Mouse (Mus musculus): ENCODE data around the gene Zcwpw1. TPM values are rescaled to one million over a fixed set of nuclear protein-coding genes. Genes with fewer than 3 reads are reported as not detected.

The Zcwpw1 gene
- polyA plus RNA-seq, 1 experiment from 2014 or later, result 31.8 TPM

DNA sequence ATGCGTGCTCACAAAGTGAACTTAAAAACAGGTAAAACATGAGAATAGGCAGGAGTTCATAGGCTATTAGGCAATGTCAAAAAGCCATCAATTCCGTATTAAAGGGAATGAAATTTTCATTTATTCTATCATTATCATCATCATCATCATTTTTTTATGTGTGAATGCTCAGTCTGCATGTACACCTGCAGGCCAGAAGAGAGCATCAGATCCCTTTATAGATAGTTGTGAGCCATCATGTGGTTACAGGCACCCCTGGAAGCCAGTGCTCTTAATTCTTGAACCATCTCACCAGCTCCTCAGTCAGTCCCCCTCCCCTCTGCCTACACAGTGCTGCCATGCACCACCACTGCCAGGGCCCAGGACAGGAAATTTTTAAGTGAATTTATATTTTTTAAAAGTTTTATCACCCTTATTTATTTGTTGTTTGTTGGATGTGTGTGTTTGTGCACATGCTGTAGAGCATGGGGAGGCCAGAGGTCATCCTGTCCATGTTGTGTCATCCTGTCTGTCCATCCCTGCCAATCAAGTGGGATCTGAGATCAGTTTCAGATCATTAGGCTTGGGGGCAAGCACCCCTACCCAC, 1.4 kb downstream of the Zcwpw1 start:
- no peak overlapping the region for H3K27ac ChIP-seq
- H3K9ac ChIP-seq, result no peak overlapping the region
- no peaks in the 10 kb centered on the region for H3K9me3 ChIP-seq (replicated peaks)
- no peak overlapping the region for H3K4me3 ChIP-seq (replicated peaks)
- H3K4me2 ChIP-seq, result no peak overlapping the region
- H3K27me3 ChIP-seq, result no peaks in the 10 kb centered on the region
- peaks cover 21% of the 10 kb centered on the region for H3K4me1 ChIP-seq
- WGBS, result 97% methylated on average over 2 of the region's 2 CpGs
- H3K36me3 ChIP-seq, result peaks cover 9% of the 10 kb centered on the region
- ATAC-seq (replicated peaks; ENCODE audit: low FRiP score), result no peak

DNA sequence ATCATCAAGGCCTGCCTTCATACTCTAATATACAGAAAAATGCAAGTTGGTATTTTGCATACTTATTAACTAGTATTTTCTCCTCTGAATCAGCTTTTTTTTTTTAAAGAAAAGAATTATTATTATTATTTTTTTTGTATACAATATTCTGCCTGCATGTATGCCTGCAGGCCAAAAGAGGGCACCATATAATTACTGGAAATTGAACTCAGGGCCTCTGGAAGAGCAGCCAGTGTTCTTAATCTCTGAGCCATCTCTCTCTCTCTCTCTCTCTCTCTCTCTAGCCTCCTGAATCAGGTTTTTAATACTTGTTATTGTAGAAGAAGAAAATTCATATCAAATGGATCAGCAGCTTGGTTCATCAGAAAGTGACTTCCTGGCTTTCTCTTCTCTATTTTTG, 4.0 kb downstream of the Zcwpw1 start:
- H3K27ac ChIP-seq, result no peak overlapping the region
- H3K9me3 ChIP-seq (replicated peaks), result no peaks in the 10 kb centered on the region
- H3K4me3 ChIP-seq (replicated peaks), result no peak overlapping the region
- peaks cover 7% of the 10 kb centered on the region for H3K4me1 ChIP-seq
- H3K27me3 ChIP-seq, result no peaks in the 10 kb centered on the region
- ATAC-seq (replicated peaks; ENCODE audit: low FRiP score), result no peak
- H3K36me3 ChIP-seq, result no peaks in the 10 kb centered on the region
- H3K4me2 ChIP-seq, result no peak overlapping the region
- no peak overlapping the region for H3K9ac ChIP-seq

- no peak overlapping the region for H3K4me3 ChIP-seq (replicated peaks)
- no peaks in the 10 kb centered on the region for H3K4me1 ChIP-seq
- H3K27me3 ChIP-seq, result no peaks in the 10 kb centered on the region
- no peaks in the 10 kb centered on the region for H3K9me3 ChIP-seq (replicated peaks)
- no peak for ATAC-seq (replicated peaks; ENCODE audit: low FRiP score)
- H3K4me2 ChIP-seq, result no peak overlapping the region
- 69% methylated on average over 3 of the region's 3 CpGs for WGBS
- H3K36me3 ChIP-seq, result no peaks in the 10 kb centered on the region
- no peak overlapping the region for H3K9ac ChIP-seq
- H3K27ac ChIP-seq, result no peak overlapping the region
Observed at GRCm38 (mm10) chr5:137796606-137797005, 9.0 kb downstream of the Zcwpw1 start.

GRCm38 (mm10) chr5:137800917-137801316, 13.3 kb downstream of the Zcwpw1 start:
- no peak overlapping the region for H3K9ac ChIP-seq
- no peaks in the 10 kb centered on the region for H3K9me3 ChIP-seq (replicated peaks)
- H3K27me3 ChIP-seq, result no peaks in the 10 kb centered on the region
- H3K36me3 ChIP-seq, result no peaks in the 10 kb centered on the region
- 82% methylated on average over 3 of the region's 3 CpGs for WGBS
- no peak overlapping the region for H3K27ac ChIP-seq
- ATAC-seq (replicated peaks; ENCODE audit: low FRiP score), result no peak
- no peak overlapping the region for H3K4me3 ChIP-seq (replicated peaks)
- H3K4me2 ChIP-seq, result no peak overlapping the region
- H3K4me1 ChIP-seq, result no peaks in the 10 kb centered on the region

DNA sequence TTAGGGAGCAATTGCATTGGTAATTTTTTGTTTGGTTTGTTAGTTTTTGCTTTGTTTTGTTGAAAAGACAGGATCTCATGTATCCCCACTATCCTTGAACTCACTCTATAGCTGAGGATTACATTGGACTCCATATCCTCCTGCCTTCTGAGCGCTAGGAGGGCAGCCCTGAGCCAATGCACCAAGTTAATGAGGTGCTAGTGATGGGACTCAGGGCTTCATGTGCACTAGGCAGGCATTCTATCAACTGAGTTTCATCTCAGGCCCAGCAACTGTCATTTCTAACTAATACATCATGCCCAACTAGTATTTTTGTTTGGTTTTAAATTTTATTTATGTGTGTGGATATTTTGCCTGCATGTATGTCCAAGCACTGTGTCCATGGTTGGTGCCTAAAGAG, 18.6 kb downstream of the Zcwpw1 start:
- Histone ChIP-seq H3K9ac (no peak overlapping the region), H3K4me3 (replicated peaks) (no peak overlapping the region), H3K9me3 (replicated peaks) (no peaks in the 10 kb centered on the region), H3K27ac (no peak overlapping the region), H3K4me2 (no peak overlapping the region), H3K4me1 (no peaks in the 10 kb centered on the region), H3K36me3 (no peaks in the 10 kb centered on the region), H3K27me3 (no peaks in the 10 kb centered on the region)
- WGBS, result 82% methylated on average over 1 of the region's 1 CpGs
- ATAC-seq (replicated peaks; ENCODE audit: low FRiP score), result no peak

GRCm38 (mm10) chr5:137808316-137808715, 20.7 kb downstream of the Zcwpw1 start:
- Histone ChIP-seq H3K36me3 (0 out of 2 replicates have a peak, but pooled peaks cover 6% of the 10 kb centered on the region), H3K9me3 (replicated peaks) (no peaks in the 10 kb centered on the region), H3K4me2 (no peak overlapping the region), H3K4me3 (replicated peaks) (no peak overlapping the region), H3K9ac (no peak overlapping the region), H3K27me3 (no peaks in the 10 kb centered on the region), H3K27ac (no peak overlapping the region), H3K4me1 (no peaks in the 10 kb centered on the region)
- no peak for ATAC-seq (replicated peaks; ENCODE audit: low FRiP score)
- WGBS, result 89% methylated on average over 5 of the region's 5 CpGs

GRCm38 (mm10) chr5:137817466-137818222, 30.0 kb downstream of the Zcwpw1 start:
- ATAC-seq (replicated peaks; ENCODE audit: low FRiP score), result no peak
- Histone ChIP-seq H3K27me3 (no peaks in the 10 kb centered on the region), H3K9me3 (replicated peaks) (no peaks in the 10 kb centered on the region)

DNA sequence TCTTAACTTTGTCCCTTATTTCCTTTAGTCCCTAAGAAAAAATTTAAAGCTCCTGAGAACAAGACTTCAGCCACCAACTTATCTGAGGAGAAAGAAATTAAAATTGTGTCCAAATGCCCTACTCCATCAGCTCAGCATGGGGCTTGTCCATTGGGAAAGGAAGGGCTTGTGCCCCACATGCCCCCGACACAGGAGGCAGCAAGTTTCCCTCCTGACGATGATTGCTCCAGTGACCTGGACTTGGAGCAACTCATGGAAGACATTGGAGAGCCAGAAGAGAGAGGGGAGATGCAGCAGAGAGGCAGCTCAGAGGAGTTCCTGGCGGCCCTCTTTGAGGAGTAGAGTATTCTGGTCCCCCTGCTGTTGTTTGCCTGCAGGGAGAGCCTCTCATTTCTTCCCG, 34.5 kb downstream of the Zcwpw1 start:
- 72% methylated on average over 4 of the region's 4 CpGs for WGBS

More at GRCm38 (mm10) chr5:137817466-137818222, 30.0 kb downstream of the Zcwpw1 start:
- no peak overlapping the region for H3K4me3 ChIP-seq (replicated peaks)
- H3K9ac ChIP-seq, result no peak overlapping the region
- H3K4me2 ChIP-seq, result no peak overlapping the region
- no peak overlapping the region for H3K27ac ChIP-seq
- 72% methylated on average over 4 of the region's 4 CpGs for WGBS
- no peaks in the 10 kb centered on the region for H3K36me3 ChIP-seq
- H3K4me1 ChIP-seq, result no peaks in the 10 kb centered on the region

GRCm38 (mm10) chr5:137822602-137823001, 35.0 kb downstream of the Zcwpw1 start:
- Histone ChIP-seq H3K4me2 (no peak overlapping the region), H3K9me3 (replicated peaks) (no peaks in the 10 kb centered on the region), H3K4me3 (replicated peaks) (no peak overlapping the region), H3K27me3 (no peaks in the 10 kb centered on the region), H3K27ac (no peak overlapping the region), H3K4me1 (no peaks in the 10 kb centered on the region), H3K9ac (no peak overlapping the region), H3K36me3 (no peaks in the 10 kb centered on the region)
- 81% methylated on average over 1 of the region's 1 CpGs for WGBS
- ATAC-seq (replicated peaks; ENCODE audit: low FRiP score), result no peak

More for the DNA sequence above, 34.5 kb downstream of the Zcwpw1 start:
- Histone ChIP-seq H3K9me3 (replicated peaks) (no peaks in the 10 kb centered on the region), H3K27me3 (no peaks in the 10 kb centered on the region), H3K27ac (no peak overlapping the region), H3K36me3 (no peaks in the 10 kb centered on the region), H3K9ac (no peak overlapping the region), H3K4me1 (no peaks in the 10 kb centered on the region), H3K4me2 (no peak overlapping the region), H3K4me3 (replicated peaks) (no peak overlapping the region)
- ATAC-seq (replicated peaks; ENCODE audit: low FRiP score), result no peak

DNA sequence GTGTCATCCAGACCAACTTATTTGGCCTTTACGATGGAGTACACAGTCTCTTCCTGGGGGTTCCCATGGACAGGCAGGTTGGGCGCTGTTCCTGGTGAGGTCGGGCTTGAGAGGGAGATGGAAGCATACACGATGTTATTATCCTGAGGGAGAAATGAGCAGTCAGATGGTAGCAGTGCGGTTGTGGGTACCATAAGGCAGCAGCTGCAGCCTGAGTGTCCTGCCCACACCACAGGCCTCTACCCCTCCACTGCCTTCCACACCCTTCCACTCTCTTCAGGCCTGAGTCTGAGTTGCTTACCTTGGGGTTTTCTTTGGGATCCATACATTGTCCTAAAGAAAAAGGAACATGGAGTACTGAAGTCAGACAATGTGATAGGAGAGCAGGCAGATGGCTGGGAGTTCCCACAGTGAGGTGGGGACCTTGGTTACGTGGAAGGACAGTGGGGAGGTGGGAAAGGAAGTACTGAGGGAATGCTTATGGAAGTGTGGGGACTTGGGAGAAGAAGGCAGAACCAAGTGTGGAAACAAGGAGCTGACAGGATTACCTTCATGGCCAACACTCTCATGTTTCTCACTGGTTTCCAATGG, 36.0 kb downstream of the Zcwpw1 start:
- ATAC-seq (replicated peaks; ENCODE audit: low FRiP score), result no peak
- Histone ChIP-seq H3K36me3 (no peaks in the 10 kb centered on the region), H3K27ac (no peak overlapping the region), H3K9me3 (replicated peaks) (no peaks in the 10 kb centered on the region), H3K9ac (no peak overlapping the region), H3K4me1 (no peaks in the 10 kb centered on the region), H3K4me2 (no peak overlapping the region), H3K27me3 (no peaks in the 10 kb centered on the region), H3K4me3 (replicated peaks) (no peak overlapping the region)
- 88% methylated on average over 6 of the region's 6 CpGs for WGBS

DNA sequence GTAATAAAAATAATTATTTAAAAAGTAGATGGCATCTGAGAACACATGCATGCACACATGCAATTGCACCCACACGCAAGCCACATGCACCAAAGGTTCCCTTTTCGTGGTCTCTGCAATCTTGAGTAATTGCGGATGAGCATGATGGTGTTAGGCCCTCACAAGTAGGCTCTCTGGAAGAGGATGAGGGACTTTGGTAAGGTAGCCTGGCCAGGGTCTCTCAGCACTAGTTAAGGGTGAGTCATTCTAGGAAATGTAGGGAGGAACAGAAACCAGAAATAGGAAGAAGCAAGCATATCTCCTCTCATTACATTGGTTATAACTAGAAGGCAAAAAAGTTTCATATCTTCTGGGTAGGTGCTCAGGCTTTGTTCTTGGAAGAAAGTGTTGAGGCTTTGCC, 37.4 kb downstream of the Zcwpw1 start:
- Histone ChIP-seq H3K27me3 (no peaks in the 10 kb centered on the region), H3K9me3 (replicated peaks) (no peaks in the 10 kb centered on the region), H3K27ac (no peak overlapping the region), H3K9ac (no peak overlapping the region), H3K4me3 (replicated peaks) (no peak overlapping the region), H3K36me3 (no peaks in the 10 kb centered on the region), H3K4me2 (no peak overlapping the region), H3K4me1 (no peaks in the 10 kb centered on the region)
- 87% methylated on average over 3 of the region's 3 CpGs for WGBS
- ATAC-seq (replicated peaks; ENCODE audit: low FRiP score), result no peak

DNA sequence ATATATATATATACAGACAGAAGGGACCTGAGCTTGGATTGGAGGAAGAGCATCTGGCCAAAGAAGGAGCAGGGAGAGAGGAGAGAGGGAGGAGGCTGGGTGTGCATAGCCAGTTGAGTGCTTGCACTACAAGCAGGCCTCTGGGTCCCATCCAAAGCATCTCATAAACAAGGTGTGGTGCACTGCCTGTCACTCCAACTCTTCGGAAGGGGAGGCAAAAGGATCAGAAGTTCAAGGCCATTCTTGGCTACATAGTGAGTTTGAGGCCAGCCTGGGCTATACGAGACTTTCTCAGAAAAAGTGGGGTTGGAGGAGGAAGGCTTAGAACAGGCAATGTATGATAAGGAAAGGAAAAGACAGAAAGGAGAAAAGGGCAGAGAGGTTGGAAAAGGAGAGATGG, 38.4 kb downstream of the Zcwpw1 start:
- 91% methylated on average over 2 of the region's 2 CpGs for WGBS
- ATAC-seq (replicated peaks; ENCODE audit: low FRiP score), result no peak

More for the DNA sequence above, 38.4 kb downstream of the Zcwpw1 start:
- Histone ChIP-seq H3K36me3 (no peaks in the 10 kb centered on the region), H3K4me3 (replicated peaks) (no peak overlapping the region), H3K4me2 (no peak overlapping the region), H3K4me1 (no peaks in the 10 kb centered on the region), H3K27me3 (no peaks in the 10 kb centered on the region), H3K9ac (no peak overlapping the region), H3K27ac (no peak overlapping the region), H3K9me3 (replicated peaks) (no peaks in the 10 kb centered on the region)

Measured in kidney, embryonic 15.5 days (tissue).